Mouse (Mus musculus) ES-E14 (cell line): ENCODE measurements around the gene Gm17416. TPM values are rescaled to one million over a fixed set of nuclear protein-coding genes. Genes with fewer than 3 reads are reported as not detected.
A peak's percentile ranks its signal among the peaks of the same experiment; 100 is the strongest.

Experiments used
- DNase-seq: peaks from one replicate; pipeline ENCODE4 v3.0.0-alpha.2; 2013; ENCODE audit warnings: low read depth, low spot score
- H3K27ac ChIP-seq: 2 replicates; pipeline ENCODE4 v1.5.1; 2012; ENCODE audit warnings: low read depth, mild to moderate bottlenecking, low read length, moderate library complexity, mixed read lengths; ENCODE audit not compliant: poor library complexity, insufficient read depth, severe bottlenecking
- H3K36me3 ChIP-seq: 2 replicates; pipeline ENCODE4 v1.6.1; 2012; ENCODE audit warnings: mild to moderate bottlenecking, low read length, moderate library complexity, mixed read lengths; ENCODE audit not compliant: control insufficient read depth, poor library complexity, insufficient read depth, severe bottlenecking
- H3K4me1 ChIP-seq, 2 experiments: fragments of 150-350 bp in 1 of 2; sonication (generic) in 1 of 2; 2 replicates each; pipeline ENCODE4 v1.6.1; 2012; ENCODE audit warnings: low read length in 2 of 2, mild to moderate bottlenecking in 1 of 2, mixed read lengths in 1 of 2; ENCODE audit not compliant: control insufficient read depth in 2 of 2, insufficient read depth in 2 of 2, poor library complexity in 1 of 2
- H3K4me3 ChIP-seq, 2 experiments: fragments of 150-350 bp in 1 of 2; sonication (generic) in 1 of 2; 2 replicates each; pipeline ENCODE4 v1.5.1; 2012; ENCODE audit warnings: low read length in 2 of 2, low read depth in 1 of 2, mild to moderate bottlenecking in 1 of 2, mixed read lengths in 1 of 2; ENCODE audit not compliant: insufficient read depth in 1 of 2, poor library complexity in 1 of 2, severe bottlenecking in 1 of 2
- H3K9ac ChIP-seq: 2 replicates; pipeline ENCODE4 v1.6.1; 2012; ENCODE audit warnings: low read depth, mild to moderate bottlenecking, low read length, mixed read lengths; ENCODE audit not compliant: poor library complexity, insufficient read depth, severe bottlenecking
- H3K9me3 ChIP-seq: fragments of 150-350 bp; sonication (generic); 2 replicates; pipeline ENCODE4 v1.6.1; 2012; ENCODE audit warnings: low read depth, mild to moderate bottlenecking, low read length; ENCODE audit not compliant: control insufficient read depth, insufficient read depth
- CHD2 ChIP-seq: IDR thresholded peaks from 2 replicates; pipeline ENCODE4 v1.6.1; 2014; ENCODE audit warnings: mild to moderate bottlenecking, low read depth, low read length, inconsistent platforms
- HCFC1 ChIP-seq: IDR thresholded peaks from 2 replicates; pipeline ENCODE4 v1.6.1; 2012; ENCODE audit warnings: low read length, inconsistent platforms, borderline replicate concordance; ENCODE audit not compliant: insufficient read depth
- MAFK ChIP-seq: IDR thresholded peaks from 2 replicates; pipeline ENCODE4 v1.6.1; 2014; ENCODE audit warnings: mild to moderate bottlenecking, low read depth, low read length, inconsistent platforms; ENCODE audit not compliant: insufficient read depth
- ZC3H11A ChIP-seq: IDR thresholded peaks from 2 replicates; pipeline ENCODE4 v1.6.1; 2012; ENCODE audit warnings: low read depth, mild to moderate bottlenecking, inconsistent platforms, low read length, borderline replicate concordance
- ZNF384 ChIP-seq: IDR thresholded peaks from 2 replicates; pipeline ENCODE4 v1.6.1; 2012; ENCODE audit warnings: low read depth, low read length, inconsistent platforms
- in situ Hi-C, 2 experiments: fragments of 600-800 bp; cut with MboI; formaldehyde crosslinking; loops; one replicate each; pipeline ENCODE4 v1.15.1; 2025; ENCODE audit warnings: low sequenced_read_pairs in 2 of 2, inconsistent platforms in 1 of 2; ENCODE audit not compliant: unreplicated experiment in 2 of 2
- total RNA-seq: library from RNA; depleted of rRNA; stranded (reverse); fragments of 300-350 nt; gene quantifications from 2 replicates; pipeline ENCODE4 v1.2.3, GENCODE M21; 2012

Gene Gm17416
- total RNA-seq, 1 experiment = not detected

DNA sequence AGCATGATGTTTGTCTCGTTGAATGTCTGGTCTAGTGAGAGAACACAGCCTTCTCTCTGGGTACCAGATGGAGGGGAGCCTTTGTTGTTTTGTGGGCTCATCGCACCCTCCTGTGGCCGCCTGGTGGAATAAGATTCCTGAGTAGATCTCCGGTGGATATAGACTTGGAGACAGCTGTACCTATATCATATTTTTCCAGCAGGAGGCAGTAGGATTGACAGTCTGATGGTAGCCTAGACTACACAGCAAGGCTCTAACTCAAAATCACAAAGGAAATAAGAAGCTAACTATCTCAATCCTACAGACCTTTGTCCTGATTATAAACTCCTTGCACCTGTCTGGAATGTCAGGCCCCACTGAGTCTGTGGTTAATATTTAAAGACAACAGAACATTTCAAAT, 24.4 kb upstream of the Gm17416 start:
- in situ Hi-C loops = no loop called here
- no peaks in the 10 kb centered on the region for H3K4me1 ChIP-seq
- no peak overlapping the region for H3K9ac ChIP-seq

DNA sequence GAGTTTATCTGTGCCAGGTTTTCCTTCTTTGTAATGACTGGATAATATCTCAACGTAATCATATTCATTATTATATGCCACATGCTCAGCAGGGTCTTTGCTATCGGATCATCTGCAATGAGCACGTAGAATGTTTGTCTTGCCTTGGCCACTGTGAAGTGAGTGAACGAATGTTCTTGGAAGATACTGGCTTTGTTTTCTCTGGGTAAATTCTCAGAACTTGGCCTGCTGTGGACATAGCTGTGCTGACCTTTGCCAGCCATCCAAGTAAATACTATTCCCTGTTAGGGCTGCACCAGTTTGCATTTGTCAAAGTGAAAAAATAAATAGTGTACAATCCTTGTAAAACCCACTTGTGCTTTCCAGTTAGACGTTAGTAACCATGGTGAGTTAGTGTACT, 21.0 kb upstream of the Gm17416 start:
- H3K4me1 ChIP-seq = no peaks in the 10 kb centered on the region
- DNase-seq = no peak
- in situ Hi-C loops = no loop called here
- no peak overlapping the region for H3K9ac ChIP-seq
- H3K4me3 ChIP-seq = no peak overlapping the region
- no peaks in the 10 kb centered on the region for H3K36me3 ChIP-seq
- TF ChIP-seq HCFC1 (no peak), CHD2 (no peak), MAFK (no peak)
- no peaks in the 10 kb centered on the region for H3K9me3 ChIP-seq
- H3K27ac ChIP-seq = no peak overlapping the region

More for the DNA sequence above, 24.4 kb upstream of the Gm17416 start:
- peak; percentile 42 for DNase-seq
- H3K36me3 ChIP-seq = no peaks in the 10 kb centered on the region
- no peaks in the 10 kb centered on the region for H3K9me3 ChIP-seq
- H3K27ac ChIP-seq = no peak overlapping the region
- TF ChIP-seq ZC3H11A (peak; percentile 44; the same call in 1 of the 2 replicates), MAFK (no peak), ZNF384 (no peak)
- H3K4me3 ChIP-seq = no peak overlapping the region

DNA sequence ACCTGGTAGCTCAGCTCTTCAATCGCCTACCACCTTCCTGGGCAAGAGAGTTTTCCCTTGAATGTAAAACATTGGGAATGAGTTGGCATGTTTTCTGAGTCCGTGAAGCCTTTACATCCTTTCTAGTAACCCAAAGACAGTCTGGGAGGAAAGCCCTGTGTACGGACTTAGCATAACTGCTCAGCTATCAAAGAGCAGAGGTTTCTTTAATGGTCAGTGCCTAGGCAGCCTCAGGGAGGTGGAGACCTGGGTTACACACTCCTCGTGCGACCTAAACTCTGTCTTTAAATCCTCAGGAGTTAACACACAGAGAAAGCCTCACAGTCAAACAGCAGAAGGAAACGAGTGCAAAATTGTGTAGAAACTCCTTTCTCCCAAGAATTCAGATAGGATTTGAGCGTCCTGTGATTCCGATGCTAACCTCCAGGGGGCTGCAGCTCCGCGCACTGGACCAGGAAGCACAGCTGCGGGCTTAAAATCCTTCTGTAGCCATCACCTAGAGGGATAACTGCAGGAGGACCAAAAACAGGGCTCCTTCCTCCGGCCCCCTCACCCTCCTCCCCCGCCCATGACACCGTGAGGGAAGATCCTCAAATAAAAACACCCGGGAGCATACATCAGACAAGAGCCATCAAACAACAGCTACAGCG, 15.2 kb upstream of the Gm17416 start:
- DNase-seq = peak; percentile 56
- in situ Hi-C loops = no loop called here
- no peak for TF ChIP-seq ZNF384
- TF ChIP-seq CHD2 = no peak

DNA sequence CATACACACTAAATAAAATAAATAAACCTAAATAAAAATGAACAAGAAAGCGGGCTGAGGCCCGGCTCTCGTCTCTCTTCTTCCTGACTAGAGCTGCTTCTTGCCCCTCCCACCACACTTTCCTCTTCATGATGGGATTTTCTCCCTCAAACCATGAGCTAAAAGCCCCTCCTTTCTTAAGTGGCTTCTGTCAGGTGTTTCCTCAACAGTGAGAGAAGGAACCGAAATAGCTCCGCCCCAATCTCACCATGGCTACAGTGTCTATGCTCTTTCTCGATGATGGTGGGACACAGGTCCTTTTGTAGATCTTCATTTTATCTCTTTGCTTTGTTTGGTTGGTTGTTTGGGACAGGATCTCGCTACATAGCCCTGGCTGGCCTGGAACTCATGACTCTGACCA, 12.5 kb upstream of the Gm17416 start:
- peaks cover 0 to 3% of the 10 kb centered on the region in 2 experiments; a peak in 1 of 4 replicates for H3K4me1 ChIP-seq
- H3K27ac ChIP-seq = no peak overlapping the region
- in situ Hi-C loops = no loop called here
- no peak for DNase-seq
- H3K36me3 ChIP-seq = no peaks in the 10 kb centered on the region
- H3K9ac ChIP-seq = no peak overlapping the region
- no peak overlapping the region for H3K4me3 ChIP-seq
- TF ChIP-seq CHD2 = no peak
- no peak for TF ChIP-seq MAFK
- no peak for TF ChIP-seq HCFC1
- TF ChIP-seq ZC3H11A = no peak
- H3K9me3 ChIP-seq = no peaks in the 10 kb centered on the region

More for the DNA sequence above, 15.2 kb upstream of the Gm17416 start:
- Histone ChIP-seq H3K9ac (no peak overlapping the region), H3K27ac (no peak overlapping the region), H3K36me3 (no peaks in the 10 kb centered on the region), H3K4me3 (no peak overlapping the region), H3K4me1 (no peaks in the 10 kb centered on the region), H3K9me3 (no peaks in the 10 kb centered on the region)

DNA sequence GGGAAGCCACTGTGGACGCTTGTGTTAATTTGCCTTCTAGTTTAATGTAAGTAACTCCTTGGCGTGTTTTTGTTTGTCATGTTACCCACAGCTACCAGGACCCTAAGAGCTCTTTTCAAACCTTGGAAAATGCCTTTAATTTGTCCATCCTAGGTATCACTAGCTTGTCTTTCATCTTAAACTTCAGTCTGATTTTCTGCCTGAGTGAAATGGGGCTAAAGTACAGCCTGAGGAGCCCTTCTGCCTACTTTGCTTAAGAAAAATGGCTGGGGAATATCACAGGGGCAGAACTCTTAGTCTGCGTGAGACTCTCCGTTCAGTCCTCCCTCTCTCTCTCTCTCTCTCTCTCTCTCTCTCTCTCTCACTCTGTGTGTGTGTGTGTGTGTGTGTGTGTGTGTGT, 743 bp downstream of the Gm17416 start:
- in situ Hi-C loops = no loop called here
- Histone ChIP-seq H3K27ac (no peak overlapping the region), H3K4me3 (no peak overlapping the region), H3K36me3 (no peaks in the 10 kb centered on the region), H3K4me1 (no peaks in the 10 kb centered on the region), H3K9me3 (no peaks in the 10 kb centered on the region), H3K9ac (no peak overlapping the region)
- DNase-seq = no peak
- TF ChIP-seq ZC3H11A = no peak
- no peak for TF ChIP-seq CHD2
- TF ChIP-seq ZNF384 = no peak
- no peak for TF ChIP-seq MAFK
- no peak for TF ChIP-seq HCFC1
